Mouse (Mus musculus): Measurements from ENCODE around the gene Oxsm. TPM values are rescaled to one million over a fixed set of nuclear protein-coding genes. Genes with fewer than 3 reads are reported as not detected.

Gene Oxsm
- 2.6 and 2.9 TPM in 2 replicates for polyA plus RNA-seq (2014; fragmentation: Nextera tagmentation; extraction: Ambion mirVana)

- H3K9ac ChIP-seq (ENCODE audit: low read depth, low read length): peak within 1 kb of the TSS; percentile 94
- H3K4me1 ChIP-seq (replicated peaks; ENCODE audit: control insufficient read depth, insufficient read depth, low read length): peaks cover 24% of the 10 kb centered on the region
- H3K27ac ChIP-seq (ENCODE audit: low read depth, low read length): peak within 1 kb of the TSS; percentile 88
- peak within 1 kb of the TSS; percentile 92 for H3K4me2 ChIP-seq
- no peaks in the 10 kb centered on the region for H3K36me3 ChIP-seq (ENCODE audit: control insufficient read depth, insufficient read depth, low read length)
- no peaks in the 10 kb centered on the region for H3K9me3 ChIP-seq (ENCODE audit: control insufficient read depth, low read length)
- no peaks in the 10 kb centered on the region for H3K27me3 ChIP-seq (replicated peaks; ENCODE audit: control insufficient read depth, insufficient read depth, low read length)
- under 1% methylated on average over 65 of the region's 65 CpGs for WGBS
- DNase-seq (ENCODE audit: low spot score) (peak; percentile 87), ATAC-seq (replicated peaks; ENCODE audit: low FRiP score) (peak; percentile 96)
- H3K4me3 ChIP-seq (ENCODE audit: low read depth, low read length): peak within 1 kb of the TSS; percentile 75
Measured at GRCm38 (mm10) chr14:16249171-16249874, at the start of gene Oxsm, which contains the start of gene Ngly1. Gene Oxsm (minus strand): TSS chr14:16249808. Gene Ngly1 (plus strand): TSS chr14:16249280.

- no peak overlapping the region for H3K27ac ChIP-seq (ENCODE audit: low read depth, low read length)
- no peaks in the 10 kb centered on the region for H3K27me3 ChIP-seq (replicated peaks; ENCODE audit: control insufficient read depth, insufficient read depth, low read length)
- WGBS: 69% methylated on average over 2 of the region's 2 CpGs
- no peak for ATAC-seq (replicated peaks; ENCODE audit: low FRiP score)
- H3K36me3 ChIP-seq (ENCODE audit: control insufficient read depth, insufficient read depth, low read length): no peaks in the 10 kb centered on the region; the same call in 1 of the 2 replicates
- H3K4me1 ChIP-seq (replicated peaks; ENCODE audit: control insufficient read depth, insufficient read depth, low read length): no peaks in the 10 kb centered on the region
- no peak overlapping the region for H3K4me2 ChIP-seq
- H3K9ac ChIP-seq (ENCODE audit: low read depth, low read length): no peak overlapping the region
- no peak overlapping the region for H3K4me3 ChIP-seq (ENCODE audit: low read depth, low read length)
- no peak for DNase-seq (ENCODE audit: low spot score)
- no peaks in the 10 kb centered on the region for H3K9me3 ChIP-seq (ENCODE audit: control insufficient read depth, low read length)
Measured at GRCm38 (mm10) chr14:16296816-16297468, 47.3 kb upstream of the Oxsm start.

- 80% methylated on average over 1 of the region's 1 CpGs for WGBS
- Histone ChIP-seq H3K4me2 (no peak overlapping the region), H3K9ac (ENCODE audit: low read depth, low read length) (no peak overlapping the region), H3K36me3 (ENCODE audit: control insufficient read depth, insufficient read depth, low read length) (no peaks in the 10 kb centered on the region; the same call in 1 of the 2 replicates), H3K4me3 (ENCODE audit: low read depth, low read length) (no peak overlapping the region), H3K27me3 (replicated peaks; ENCODE audit: control insufficient read depth, insufficient read depth, low read length) (no peaks in the 10 kb centered on the region), H3K27ac (ENCODE audit: low read depth, low read length) (no peak overlapping the region), H3K4me1 (replicated peaks; ENCODE audit: control insufficient read depth, insufficient read depth, low read length) (no peaks in the 10 kb centered on the region), H3K9me3 (ENCODE audit: control insufficient read depth, low read length) (no peaks in the 10 kb centered on the region)
- ATAC-seq (replicated peaks; ENCODE audit: low FRiP score) (no peak), DNase-seq (ENCODE audit: low spot score) (no peak)
Measured at GRCm38 (mm10) chr14:16293921-16294320, 44.3 kb upstream of the Oxsm start.

- DNase-seq (ENCODE audit: low spot score): no peak
- no peak overlapping the region for H3K4me2 ChIP-seq
- no peak overlapping the region for H3K4me3 ChIP-seq (ENCODE audit: low read depth, low read length)
- H3K9ac ChIP-seq (ENCODE audit: low read depth, low read length): no peak overlapping the region
- no peaks in the 10 kb centered on the region for H3K9me3 ChIP-seq (ENCODE audit: control insufficient read depth, low read length)
- no peaks in the 10 kb centered on the region for H3K27me3 ChIP-seq (replicated peaks; ENCODE audit: control insufficient read depth, insufficient read depth, low read length)
- no peaks in the 10 kb centered on the region; the same call in 1 of the 2 replicates for H3K36me3 ChIP-seq (ENCODE audit: control insufficient read depth, insufficient read depth, low read length)
- no peaks in the 10 kb centered on the region for H3K4me1 ChIP-seq (replicated peaks; ENCODE audit: control insufficient read depth, insufficient read depth, low read length)
- H3K27ac ChIP-seq (ENCODE audit: low read depth, low read length): no peak overlapping the region
- ATAC-seq (replicated peaks; ENCODE audit: low FRiP score): no peak
Measured at GRCm38 (mm10) chr14:16293015-16293414, 43.4 kb upstream of the Oxsm start.

GRCm38 (mm10) chr14:16292371-16292770 lies 42.8 kb upstream of the Oxsm start:
- Histone ChIP-seq H3K9ac (ENCODE audit: low read depth, low read length) (no peak overlapping the region), H3K9me3 (ENCODE audit: control insufficient read depth, low read length) (no peaks in the 10 kb centered on the region), H3K36me3 (ENCODE audit: control insufficient read depth, insufficient read depth, low read length) (no peaks in the 10 kb centered on the region), H3K4me3 (ENCODE audit: low read depth, low read length) (no peak overlapping the region), H3K4me2 (no peak overlapping the region), H3K27me3 (replicated peaks; ENCODE audit: control insufficient read depth, insufficient read depth, low read length) (no peaks in the 10 kb centered on the region), H3K27ac (ENCODE audit: low read depth, low read length) (no peak overlapping the region), H3K4me1 (replicated peaks; ENCODE audit: control insufficient read depth, insufficient read depth, low read length) (no peaks in the 10 kb centered on the region)
- ATAC-seq (replicated peaks; ENCODE audit: low FRiP score) (no peak), DNase-seq (ENCODE audit: low spot score) (no peak)
- WGBS: 64% methylated on average over 1 of the region's 1 CpGs

GRCm38 (mm10) chr14:16283966-16284365 lies 34.4 kb upstream of the Oxsm start:
- H3K27me3 ChIP-seq (replicated peaks; ENCODE audit: control insufficient read depth, insufficient read depth, low read length): no peaks in the 10 kb centered on the region
- no peak overlapping the region for H3K27ac ChIP-seq (ENCODE audit: low read depth, low read length)
- H3K9ac ChIP-seq (ENCODE audit: low read depth, low read length): no peak overlapping the region
- no peak for DNase-seq (ENCODE audit: low spot score)
- H3K4me3 ChIP-seq (ENCODE audit: low read depth, low read length): no peak overlapping the region
- H3K4me2 ChIP-seq: no peak overlapping the region
- WGBS: 86% methylated on average over 4 of the region's 4 CpGs
- H3K9me3 ChIP-seq (ENCODE audit: control insufficient read depth, low read length): no peaks in the 10 kb centered on the region
- no peak for ATAC-seq (replicated peaks; ENCODE audit: low FRiP score)
- peaks cover 3% of the 10 kb centered on the region; the same call in 1 of the 2 replicates for H3K36me3 ChIP-seq (ENCODE audit: control insufficient read depth, insufficient read depth, low read length)
- H3K4me1 ChIP-seq (replicated peaks; ENCODE audit: control insufficient read depth, insufficient read depth, low read length): no peaks in the 10 kb centered on the region

- H3K27ac ChIP-seq (ENCODE audit: low read depth, low read length): no peak overlapping the region
- H3K9ac ChIP-seq (ENCODE audit: low read depth, low read length): no peak overlapping the region
- no peak overlapping the region for H3K4me3 ChIP-seq (ENCODE audit: low read depth, low read length)
- peaks cover 3% of the 10 kb centered on the region; the same call in 1 of the 2 replicates for H3K36me3 ChIP-seq (ENCODE audit: control insufficient read depth, insufficient read depth, low read length)
- H3K9me3 ChIP-seq (ENCODE audit: control insufficient read depth, low read length): no peaks in the 10 kb centered on the region
- DNase-seq (ENCODE audit: low spot score) (no peak), ATAC-seq (replicated peaks; ENCODE audit: low FRiP score) (no peak)
- H3K27me3 ChIP-seq (replicated peaks; ENCODE audit: control insufficient read depth, insufficient read depth, low read length): no peaks in the 10 kb centered on the region
- no peak overlapping the region for H3K4me2 ChIP-seq
- no peaks in the 10 kb centered on the region for H3K4me1 ChIP-seq (replicated peaks; ENCODE audit: control insufficient read depth, insufficient read depth, low read length)
- 83% methylated on average over 4 of the region's 4 CpGs for WGBS
Measured at GRCm38 (mm10) chr14:16279196-16279595, 29.6 kb upstream of the Oxsm start.

GRCm38 (mm10) chr14:16273677-16274076 lies 24.1 kb upstream of the Oxsm start:
- H3K4me3 ChIP-seq (ENCODE audit: low read depth, low read length): no peak overlapping the region
- H3K27ac ChIP-seq (ENCODE audit: low read depth, low read length): no peak overlapping the region
- ATAC-seq (replicated peaks; ENCODE audit: low FRiP score) (no peak), DNase-seq (ENCODE audit: low spot score) (no peak)
- H3K4me2 ChIP-seq: no peak overlapping the region
- 87% methylated on average over 3 of the region's 3 CpGs for WGBS
- H3K9ac ChIP-seq (ENCODE audit: low read depth, low read length): no peak overlapping the region
- H3K27me3 ChIP-seq (replicated peaks; ENCODE audit: control insufficient read depth, insufficient read depth, low read length): no peaks in the 10 kb centered on the region
- H3K36me3 ChIP-seq (ENCODE audit: control insufficient read depth, insufficient read depth, low read length): peaks cover 2% of the 10 kb centered on the region; the same call in 1 of the 2 replicates
- no peaks in the 10 kb centered on the region for H3K9me3 ChIP-seq (ENCODE audit: control insufficient read depth, low read length)
- no peaks in the 10 kb centered on the region for H3K4me1 ChIP-seq (replicated peaks; ENCODE audit: control insufficient read depth, insufficient read depth, low read length)

Measured in liver, embryonic 11.5 days (tissue).